Mouse (Mus musculus) neural tube, embryonic 13.5 days (tissue): Measurements from ENCODE around the gene Scd3. TPM values are rescaled to one million over a fixed set of nuclear protein-coding genes. Genes with fewer than 3 reads are reported as not detected.
A peak's percentile ranks its signal among the peaks of the same experiment; 100 is the strongest.
"Not testable (repeated sequence)": the region's sequence is repeated elsewhere in the genome, so short reads cannot be mapped to it uniquely, and the experiment has no call there.

Source experiments
- ATAC-seq: fragments of 200-750 bp; cut with Nextera tagmentation; 2 replicates; pipeline ENCODE4 v1.8.0; 2017; ENCODE audit warnings: low read depth, mild to moderate bottlenecking, moderate TSS enrichment, moderate library complexity
- H3K27ac ChIP-seq: fragments of 300-500 bp; sonication (generic); replicated peaks from 2 replicates; pipeline ENCODE4 v1.5.1; 2015; ENCODE audit warnings: moderate library complexity, mild to moderate bottlenecking, inconsistent platforms
- H3K27me3 ChIP-seq: fragments of 300-500 bp; sonication (generic); 2 replicates; pipeline ENCODE4 v1.6.1; 2015; ENCODE audit warnings: mild to moderate bottlenecking, inconsistent platforms
- H3K36me3 ChIP-seq: fragments of 300-500 bp; sonication (generic); 2 replicates; pipeline ENCODE4 v1.6.1; 2015; ENCODE audit warnings: mild to moderate bottlenecking, inconsistent platforms
- H3K4me1 ChIP-seq: fragments of 300-500 bp; sonication (generic); replicated peaks from 2 replicates; pipeline ENCODE4 v1.6.1; 2015; ENCODE audit warnings: inconsistent platforms
- H3K4me2 ChIP-seq: fragments of 300-500 bp; sonication (generic); 2 replicates; pipeline ENCODE4 v1.6.1; 2015; ENCODE audit warnings: inconsistent platforms, mild to moderate bottlenecking, moderate library complexity
- H3K4me3 ChIP-seq: fragments of 300-500 bp; sonication (generic); 2 replicates; pipeline ENCODE4 v1.5.1; 2015; ENCODE audit warnings: mild to moderate bottlenecking, inconsistent platforms
- H3K9ac ChIP-seq: fragments of 300-500 bp; sonication (generic); 2 replicates; pipeline ENCODE4 v1.6.1; 2015; ENCODE audit warnings: moderate library complexity, mild to moderate bottlenecking, inconsistent platforms
- H3K9me3 ChIP-seq: fragments of 300-500 bp; sonication (generic); 2 replicates; pipeline ENCODE4 v1.6.1; 2016; ENCODE audit warnings: inconsistent platforms
- WGBS: fragments of 180-500 bp; shearing (Covaris S2); methylation state at CpG from one replicate; pipeline ENCODE4 v1.1.7; 2015; 5-methylcytosine and 5-hydroxymethylcytosine counted together
- polyA plus RNA-seq: library from polyadenylated mRNA; unstranded; fragments of >200 nt; fragmentation: Nextera tagmentation; extraction: Ambion mirVana; gene quantifications from 2 replicates; pipeline ENCODE4 v1.2.1, GENCODE M21; 2015

Gene Scd3
- polyA plus RNA-seq, 1 experiment from 2014 or later: 2.9 TPM

GRCm38 (mm10) chr19:44245761-44246171 lies 42.7 kb downstream of the Scd3 start:
- WGBS: 5% methylated on average over 5 of the region's 5 CpGs
- H3K4me3 ChIP-seq: no peak overlapping the region

GRCm38 (mm10) chr19:44246341-44246911 lies 43.4 kb downstream of the Scd3 start:
- H3K4me3 ChIP-seq: no peak overlapping the region
- H3K27ac ChIP-seq: peak overlapping the region; percentile 95; the same call in 1 of the 2 replicates
- H3K4me2 ChIP-seq: peak overlapping the region; percentile 82
- H3K9ac ChIP-seq: peak overlapping the region; percentile 82; the same call in 1 of the 2 replicates
- no peaks in the 10 kb centered on the region for H3K9me3 ChIP-seq
- peaks cover 27% of the 10 kb centered on the region for H3K4me1 ChIP-seq
- WGBS: 51% methylated on average over 11 of the region's 11 CpGs
- ATAC-seq: no peak
- no peaks in the 10 kb centered on the region for H3K36me3 ChIP-seq
- no peaks in the 10 kb centered on the region for H3K27me3 ChIP-seq

More at GRCm38 (mm10) chr19:44245761-44246171, 42.7 kb downstream of the Scd3 start:
- Histone ChIP-seq H3K36me3 (no peaks in the 10 kb centered on the region), H3K4me2 (peak overlapping the region; percentile 82), H3K27me3 (no peaks in the 10 kb centered on the region), H3K4me1 (peaks cover 27% of the 10 kb centered on the region), H3K27ac (no peak overlapping the region), H3K9me3 (no peaks in the 10 kb centered on the region), H3K9ac (no peak overlapping the region)
- ATAC-seq: no peak

- 1% methylated on average over 25 of the region's 25 CpGs for WGBS
- H3K36me3 ChIP-seq: no peaks in the 10 kb centered on the region
- peak overlapping the region; percentile 95 for H3K27ac ChIP-seq
- peak overlapping the region; percentile 48 for H3K4me3 ChIP-seq
- H3K4me2 ChIP-seq: peak overlapping the region; percentile 82
- peak; percentile 58 for ATAC-seq
- H3K27me3 ChIP-seq: no peaks in the 10 kb centered on the region
- peaks cover 27% of the 10 kb centered on the region for H3K4me1 ChIP-seq
- peak overlapping the region; percentile 82 for H3K9ac ChIP-seq
- no peaks in the 10 kb centered on the region for H3K9me3 ChIP-seq
Observed at GRCm38 (mm10) chr19:44247281-44248080, 44.4 kb downstream of the Scd3 start.

- WGBS: 3% methylated on average over 36 of the region's 36 CpGs
- ATAC-seq: peak; percentile 97
- peak overlapping the region; percentile 82 for H3K4me2 ChIP-seq
Observed at GRCm38 (mm10) chr19:44248081-44248853, 45.2 kb downstream of the Scd3 start.

GRCm38 (mm10) chr19:44248854-44249351 lies 45.8 kb downstream of the Scd3 start:
- Histone ChIP-seq H3K4me3 (no peak overlapping the region), H3K9ac (no peak overlapping the region), H3K4me2 (peak overlapping the region; percentile 82), H3K9me3 (no peaks in the 10 kb centered on the region), H3K36me3 (no peaks in the 10 kb centered on the region), H3K4me1 (peaks cover 27% of the 10 kb centered on the region), H3K27ac (peak overlapping the region; percentile 95), H3K27me3 (no peaks in the 10 kb centered on the region)
- WGBS: 61% methylated on average over 11 of the region's 11 CpGs
- ATAC-seq: no peak

More at GRCm38 (mm10) chr19:44248081-44248853, 45.2 kb downstream of the Scd3 start:
- no peaks in the 10 kb centered on the region for H3K27me3 ChIP-seq
- H3K27ac ChIP-seq: peak overlapping the region; percentile 95
- peaks cover 27% of the 10 kb centered on the region for H3K4me1 ChIP-seq
- H3K4me3 ChIP-seq: peak overlapping the region; percentile 48
- H3K9ac ChIP-seq: peak overlapping the region; percentile 82
- H3K9me3 ChIP-seq: no peaks in the 10 kb centered on the region
- no peaks in the 10 kb centered on the region for H3K36me3 ChIP-seq

- not testable (repeated sequence) for ATAC-seq, H3K4me2 ChIP-seq, H3K36me3 ChIP-seq, H3K4me3 ChIP-seq, H3K27ac ChIP-seq, H3K27me3 ChIP-seq, H3K9ac ChIP-seq, H3K9me3 ChIP-seq
- peaks cover 24% of the 10 kb centered on the region for H3K4me1 ChIP-seq
- WGBS: 94% methylated on average over 6 of the region's 6 CpGs
Observed at GRCm38 (mm10) chr19:44251138-44251537, 48.1 kb downstream of the Scd3 start.

GRCm38 (mm10) chr19:44251936-44252558 lies 49.0 kb downstream of the Scd3 start:
- WGBS: 79% methylated on average over 12 of the region's 12 CpGs
- no peak for ATAC-seq
- Histone ChIP-seq H3K27me3 (no peaks in the 10 kb centered on the region), H3K36me3 (no peaks in the 10 kb centered on the region), H3K4me3 (no peak overlapping the region), H3K9me3 (no peaks in the 10 kb centered on the region), H3K9ac (no peak overlapping the region), H3K4me2 (no peak overlapping the region), H3K4me1 (peaks cover 14% of the 10 kb centered on the region), H3K27ac (no peak overlapping the region)

- H3K9me3 ChIP-seq, H3K4me1 ChIP-seq, H3K36me3 ChIP-seq, H3K4me3 ChIP-seq, H3K9ac ChIP-seq, H3K27ac ChIP-seq, H3K27me3 ChIP-seq, ATAC-seq, H3K4me2 ChIP-seq: not testable (repeated sequence)
- WGBS: 81% methylated on average over 4 of the region's 4 CpGs
Observed at GRCm38 (mm10) chr19:44254106-44254505, 51.0 kb downstream of the Scd3 start.

- no peak overlapping the region for H3K27ac ChIP-seq
Observed at GRCm38 (mm10) chr19:44257377-44257966, 54.4 kb downstream of the Scd3 start.

GRCm38 (mm10) chr19:44259484-44259883 lies 56.4 kb downstream of the Scd3 start:
- H3K9me3 ChIP-seq: no peaks in the 10 kb centered on the region
- no peak for ATAC-seq

More at GRCm38 (mm10) chr19:44257377-44257966, 54.4 kb downstream of the Scd3 start:
- H3K4me2 ChIP-seq: no peak overlapping the region
- ATAC-seq: no peak
- no peaks in the 10 kb centered on the region for H3K4me1 ChIP-seq
- no peaks in the 10 kb centered on the region for H3K36me3 ChIP-seq
- no peak overlapping the region for H3K9ac ChIP-seq
- no peaks in the 10 kb centered on the region for H3K9me3 ChIP-seq
- H3K4me3 ChIP-seq: no peak overlapping the region
- 89% methylated on average over 13 of the region's 13 CpGs for WGBS
- H3K27me3 ChIP-seq: no peaks in the 10 kb centered on the region

GRCm38 (mm10) chr19:44260487-44260886 lies 57.4 kb downstream of the Scd3 start:
- Histone ChIP-seq H3K9me3 (no peaks in the 10 kb centered on the region), H3K27me3 (no peaks in the 10 kb centered on the region), H3K4me1 (peaks cover 7% of the 10 kb centered on the region), H3K4me3 (no peak overlapping the region), H3K4me2 (no peak overlapping the region), H3K9ac (no peak overlapping the region), H3K36me3 (no peaks in the 10 kb centered on the region), H3K27ac (no peak overlapping the region)
- no peak for ATAC-seq
- 82% methylated on average over 5 of the region's 5 CpGs for WGBS

More at GRCm38 (mm10) chr19:44259484-44259883, 56.4 kb downstream of the Scd3 start:
- Histone ChIP-seq H3K4me2 (no peak overlapping the region), H3K27me3 (no peaks in the 10 kb centered on the region), H3K27ac (no peak overlapping the region), H3K4me1 (no peaks in the 10 kb centered on the region), H3K36me3 (no peaks in the 10 kb centered on the region), H3K4me3 (no peak overlapping the region), H3K9ac (no peak overlapping the region)
- 85% methylated on average over 4 of the region's 4 CpGs for WGBS
